Mouse (Mus musculus): Measurements from ENCODE around the gene Tgoln1.
A peak's percentile ranks its signal among the peaks of the same experiment; 100 is the strongest.

Tgoln1 gene

GRCm38 (mm10) chr6:72593011-72593803 lies 23.6 kb downstream of the Tgoln1 start:
- DNase-seq (ENCODE audit: low spot score): no peak

GRCm38 (mm10) chr6:72590111-72590510 lies 26.7 kb downstream of the Tgoln1 start:
- DNase-seq (ENCODE audit: low spot score): no peak

- DNase-seq (ENCODE audit: low spot score): no peak
Measured at GRCm38 (mm10) chr6:72588307-72588706, 28.5 kb downstream of the Tgoln1 start.

GRCm38 (mm10) chr6:72586701-72587100 lies 30.1 kb downstream of the Tgoln1 start:
- DNase-seq (ENCODE audit: low spot score): no peak

- no peak for DNase-seq (ENCODE audit: low spot score)
Measured at GRCm38 (mm10) chr6:72584154-72584553, 32.6 kb downstream of the Tgoln1 start.

GRCm38 (mm10) chr6:72583211-72583839 lies 33.5 kb downstream of the Tgoln1 start:
- no peak for DNase-seq (ENCODE audit: low spot score)

- no peak for DNase-seq (ENCODE audit: low spot score)
Measured at GRCm38 (mm10) chr6:72581625-72582382, 35.0 kb downstream of the Tgoln1 start.

- no peak for DNase-seq (ENCODE audit: low spot score)
Measured at GRCm38 (mm10) chr6:72576041-72576440, 40.8 kb downstream of the Tgoln1 start.

GRCm38 (mm10) chr6:72571826-72572225 lies 45.0 kb downstream of the Tgoln1 start:
- DNase-seq (ENCODE audit: low spot score): no peak

GRCm38 (mm10) chr6:72570644-72571397 lies 46.0 kb downstream of the Tgoln1 start:
- DNase-seq (ENCODE audit: low spot score): no peak

- no peak for DNase-seq (ENCODE audit: low spot score)
Measured at GRCm38 (mm10) chr6:72568736-72569135, 48.1 kb downstream of the Tgoln1 start.

- no peak for DNase-seq (ENCODE audit: low spot score)
Measured at GRCm38 (mm10) chr6:72567508-72567907, 49.3 kb downstream of the Tgoln1 start.

GRCm38 (mm10) chr6:72566044-72566443 lies 50.8 kb downstream of the Tgoln1 start:
- peak; percentile 86 for DNase-seq (ENCODE audit: low spot score)

GRCm38 (mm10) chr6:72565506-72565905 lies 51.3 kb downstream of the Tgoln1 start:
- DNase-seq (ENCODE audit: low spot score): no peak

- no peak for DNase-seq (ENCODE audit: low spot score)
Measured at GRCm38 (mm10) chr6:72562894-72563293, 53.9 kb downstream of the Tgoln1 start.

GRCm38 (mm10) chr6:72562486-72562885 lies 54.3 kb downstream of the Tgoln1 start:
- no peak for DNase-seq (ENCODE audit: low spot score)

- DNase-seq (ENCODE audit: low spot score): no peak
Measured at GRCm38 (mm10) chr6:72560801-72561200, 56.0 kb downstream of the Tgoln1 start.

Measured in ovary, postnatal 14 days (tissue).